Mouse (Mus musculus): ENCODE data around the gene S100a1.

The S100a1 gene

DNA sequence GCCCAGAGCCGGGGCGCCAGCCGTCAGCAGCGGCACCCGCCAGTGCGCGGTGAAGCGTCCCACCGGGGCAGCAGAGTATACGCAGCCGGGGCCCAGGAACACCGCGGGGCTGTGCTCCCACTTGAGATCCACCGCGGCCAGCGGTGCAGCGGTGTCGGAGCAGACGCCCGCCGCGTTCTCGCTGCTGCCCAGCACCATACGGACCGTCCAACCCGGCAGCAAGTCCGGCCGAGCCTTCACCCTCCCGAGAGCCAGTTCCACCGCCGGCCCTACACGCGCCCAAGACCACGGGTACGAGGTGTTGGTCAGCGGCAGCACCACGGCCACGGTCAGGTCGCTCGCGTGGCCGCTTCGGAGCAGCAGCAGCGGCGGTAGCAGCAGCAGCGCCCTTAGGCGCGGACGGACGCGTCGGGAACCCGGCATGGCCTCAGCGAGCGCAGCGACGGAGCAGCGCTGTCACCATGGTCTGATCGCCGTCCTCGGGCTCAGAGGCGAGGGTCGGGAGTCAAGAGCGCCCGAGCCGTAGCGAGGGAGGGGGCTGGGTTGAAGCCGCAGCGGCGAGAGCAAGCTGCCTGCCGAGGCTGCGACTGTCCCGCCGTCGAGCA, 49.0 kb downstream of the S100a1 start:
- DNase-seq (ENCODE audit: low spot score): no peak

DNA sequence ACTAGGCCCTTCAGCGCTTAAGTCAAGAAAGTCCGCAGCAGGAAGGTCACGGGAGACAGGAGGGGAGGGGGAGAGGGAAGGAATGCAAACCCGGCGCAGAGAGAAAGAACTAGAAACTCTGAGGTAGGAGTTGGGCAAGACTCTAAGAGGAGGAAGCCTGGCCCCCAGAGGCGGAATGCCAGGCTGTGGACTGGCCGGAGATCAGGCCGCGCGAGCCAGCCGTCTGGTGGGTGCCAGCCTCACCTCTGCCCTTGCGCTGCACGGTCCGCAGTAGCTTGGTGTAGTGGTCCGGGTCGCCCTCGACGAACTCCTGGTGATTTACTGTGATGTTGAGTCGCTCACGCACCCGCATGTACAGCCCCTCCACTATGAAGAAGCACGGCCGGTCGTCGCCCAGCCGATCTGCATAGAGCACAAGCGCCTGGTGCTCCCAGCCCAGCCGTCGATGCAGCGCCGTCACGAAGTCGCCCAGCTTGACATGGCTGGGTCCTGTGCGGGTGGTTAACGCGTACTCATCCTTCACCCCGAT, 49.6 kb downstream of the S100a1 start:
- DNase-seq (ENCODE audit: low spot score): peak; percentile 80

DNA sequence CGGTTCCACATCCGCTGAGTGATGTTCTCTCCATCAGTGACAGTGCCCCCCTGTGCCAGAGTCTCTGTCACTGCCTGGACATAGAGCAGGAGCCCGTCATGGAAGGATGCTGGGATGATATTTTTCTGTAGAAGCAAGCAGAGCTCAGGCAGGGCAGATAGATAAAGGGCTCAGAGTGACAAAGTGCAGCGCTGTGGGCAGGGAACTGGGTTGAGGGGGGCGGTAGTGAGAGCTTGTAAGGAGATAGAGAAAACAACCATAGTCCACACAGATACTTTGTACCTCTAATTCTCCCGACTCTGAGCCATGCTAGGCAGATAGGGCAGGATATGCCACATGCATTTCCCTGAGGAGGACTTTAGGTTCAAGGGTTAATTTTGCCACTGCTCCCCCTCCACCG, 51.6 kb downstream of the S100a1 start:
- DNase-seq (ENCODE audit: low spot score): no peak

DNA sequence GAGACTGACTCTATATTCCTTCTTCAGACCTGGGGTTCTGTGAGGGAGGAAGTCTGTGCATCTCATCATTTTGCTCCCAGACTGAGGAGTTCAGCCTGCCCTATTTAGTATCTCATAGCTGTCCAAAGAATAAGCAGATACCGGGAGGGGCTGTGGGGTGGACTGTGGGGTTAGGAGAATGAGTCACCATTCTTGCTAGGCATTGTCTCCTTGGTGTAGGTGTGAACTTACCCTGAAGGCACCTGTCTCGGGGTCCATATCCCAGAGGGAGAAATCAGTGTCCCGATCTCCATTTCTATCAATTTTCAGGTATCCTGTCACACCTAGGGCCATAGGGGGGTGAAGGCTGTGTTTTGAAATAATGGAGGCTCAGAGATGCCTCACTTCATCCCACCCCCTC, 52.3 kb downstream of the S100a1 start:
- no peak for DNase-seq (ENCODE audit: low spot score)

Measured in lung, postnatal 25 days (tissue).